Mouse (Mus musculus) midbrain, embryonic 12.5 days (tissue): Measurements from ENCODE around the gene Gm49393. TPM values are rescaled to one million over a fixed set of nuclear protein-coding genes. Genes with fewer than 3 reads are reported as not detected.
"Not testable (repeated sequence)": the region's sequence is repeated elsewhere in the genome, so short reads cannot be mapped to it uniquely, and the experiment has no call there.

Experiments
- ATAC-seq: fragments of 200-750 bp; cut with Nextera tagmentation; 2 replicates; pipeline ENCODE4 v1.8.0; 2017; ENCODE audit warnings: low read depth, moderate TSS enrichment, moderate library complexity; ENCODE audit not compliant: low FRiP score
- H3K27ac ChIP-seq: fragments of 300-500 bp; sonication (generic); replicated peaks from 2 replicates; pipeline ENCODE4 v1.5.1; 2016; ENCODE audit warnings: mild to moderate bottlenecking
- H3K27me3 ChIP-seq: fragments of 300-500 bp; sonication (generic); 2 replicates; pipeline ENCODE4 v1.6.1; 2016; ENCODE audit warnings: mild to moderate bottlenecking
- H3K36me3 ChIP-seq: fragments of 300-500 bp; sonication (generic); 2 replicates; pipeline ENCODE4 v1.6.1; 2016
- H3K4me1 ChIP-seq: fragments of 300-500 bp; sonication (generic); 2 replicates; pipeline ENCODE4 v1.6.1; 2016
- H3K4me2 ChIP-seq: fragments of 300-500 bp; sonication (generic); replicated peaks from 2 replicates; pipeline ENCODE4 v1.6.1; 2016; ENCODE audit warnings: mild to moderate bottlenecking, moderate library complexity
- H3K4me3 ChIP-seq: fragments of 300-500 bp; sonication (generic); 2 replicates; pipeline ENCODE4 v1.5.1; 2016; ENCODE audit warnings: mild to moderate bottlenecking
- H3K9ac ChIP-seq: fragments of 300-500 bp; sonication (generic); replicated peaks from 2 replicates; pipeline ENCODE4 v1.6.1; 2016; ENCODE audit warnings: mild to moderate bottlenecking, moderate library complexity
- H3K9me3 ChIP-seq: fragments of 300-500 bp; sonication (generic); 2 replicates; pipeline ENCODE4 v1.6.1; 2016; ENCODE audit warnings: mild to moderate bottlenecking
- WGBS: fragments of 180-500 bp; shearing (Covaris S2); methylation state at CpG from one replicate; pipeline ENCODE4 v1.1.7; 2016; 5-methylcytosine and 5-hydroxymethylcytosine counted together
- polyA plus RNA-seq: library from polyadenylated mRNA; unstranded; fragments of >200 nt; fragmentation: Nextera tagmentation; extraction: Ambion mirVana; gene quantifications from 2 replicates; pipeline ENCODE4 v1.2.1, GENCODE M21; 2016

Gene Gm49393
- polyA plus RNA-seq: not detected in 2 replicates

DNA sequence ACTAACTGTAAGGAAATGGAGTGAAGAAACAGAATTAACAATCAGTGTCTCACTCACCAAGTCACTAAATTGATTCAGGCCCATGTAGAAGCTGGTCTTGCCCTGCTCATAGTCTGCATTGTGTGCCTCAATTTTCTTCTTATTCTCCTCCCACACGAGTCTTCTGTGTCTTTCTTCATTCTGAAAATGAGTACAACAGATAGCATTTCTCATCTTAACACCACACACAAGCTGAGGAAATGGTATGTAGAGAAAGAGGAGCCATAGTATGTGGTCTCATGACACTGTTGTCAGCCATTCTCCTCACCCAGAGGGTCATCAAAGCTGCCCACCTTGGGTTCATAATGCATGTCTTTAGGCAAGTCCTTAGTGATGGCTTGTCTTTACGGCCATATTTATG lies at the start of gene Gm49393:
Gm49393 (minus strand) TSS at position 101 of the 400 bp plus-strand sequence.
- not testable (repeated sequence) for H3K9me3 ChIP-seq, ATAC-seq, H3K27me3 ChIP-seq, H3K9ac ChIP-seq, H3K27ac ChIP-seq, H3K4me1 ChIP-seq, H3K4me3 ChIP-seq, H3K4me2 ChIP-seq, H3K36me3 ChIP-seq
- WGBS: 70% methylated on average over 2 of the region's 2 CpGs

DNA sequence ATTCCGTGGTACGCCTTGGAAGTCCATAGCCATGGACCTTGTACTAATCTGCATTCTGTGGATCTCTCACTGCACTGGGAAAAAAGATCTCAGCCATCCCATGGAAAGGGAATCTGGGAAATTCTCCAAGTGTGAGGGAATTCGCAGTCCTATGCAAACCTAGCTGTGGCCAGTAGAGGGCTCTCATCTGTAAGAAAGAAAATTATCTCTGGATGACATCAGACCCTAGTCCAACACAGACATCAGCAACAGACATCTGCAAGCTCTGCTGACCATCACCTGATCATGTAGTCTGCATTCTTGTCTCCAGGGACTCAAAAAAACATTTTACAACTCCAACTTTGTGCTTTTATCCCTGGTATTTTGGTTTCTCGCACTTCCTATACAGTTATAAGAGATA lies 36.9 kb upstream of the Gm49393 start:
- H3K4me1 ChIP-seq, H3K27ac ChIP-seq, H3K9me3 ChIP-seq, H3K9ac ChIP-seq, H3K27me3 ChIP-seq, H3K4me2 ChIP-seq, H3K36me3 ChIP-seq, H3K4me3 ChIP-seq, ATAC-seq: not testable (repeated sequence)
- WGBS: 79% methylated on average over 4 of the region's 4 CpGs

DNA sequence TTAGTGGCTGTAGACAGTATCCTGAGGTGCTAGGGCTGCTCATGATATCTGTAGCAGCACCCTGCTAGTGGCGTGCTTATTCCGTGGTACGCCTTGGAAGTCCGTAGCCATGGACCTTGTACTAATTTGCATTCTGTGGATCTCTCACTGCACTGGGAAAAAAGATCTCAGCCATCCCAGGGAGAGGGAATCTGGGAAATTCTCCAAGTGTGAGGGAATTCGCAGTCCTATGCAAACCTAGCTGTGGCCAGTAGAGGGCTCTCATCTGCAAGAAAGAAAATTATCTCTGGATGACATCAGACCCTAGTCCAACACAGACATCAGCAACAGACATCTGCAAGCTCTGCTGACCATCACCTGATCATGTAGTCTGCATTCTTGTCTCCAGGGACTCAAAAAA lies 28.6 kb upstream of the Gm49393 start:
- H3K4me3 ChIP-seq, H3K4me1 ChIP-seq, H3K36me3 ChIP-seq, H3K9ac ChIP-seq, ATAC-seq, H3K4me2 ChIP-seq, H3K27ac ChIP-seq, H3K27me3 ChIP-seq: not testable (repeated sequence)
- 29% methylated on average over 4 of the region's 5 CpGs for WGBS
- H3K9me3 ChIP-seq: peaks cover 23% of the 10 kb centered on the region

DNA sequence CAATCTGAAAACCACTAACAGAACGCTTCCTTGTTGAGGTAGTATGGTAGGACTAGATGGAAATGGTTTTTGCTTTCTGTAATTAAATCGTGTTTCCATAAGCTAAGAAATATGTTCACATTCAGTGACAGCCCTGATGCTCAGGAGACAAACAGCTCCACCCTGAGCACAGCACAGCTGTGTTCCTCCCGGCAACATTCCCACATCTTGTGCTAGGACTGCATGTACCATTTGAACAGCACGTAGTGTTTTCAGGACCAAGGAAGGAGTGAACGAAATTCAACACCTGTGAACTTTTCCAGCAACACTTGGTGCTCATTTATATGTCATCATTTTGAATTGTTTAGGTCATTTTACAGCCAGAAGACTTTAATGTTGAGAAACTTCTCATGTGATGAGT lies 26.3 kb upstream of the Gm49393 start:
- no peak overlapping the region for H3K4me2 ChIP-seq
- WGBS: 67% methylated on average over 5 of the region's 5 CpGs
- no peak overlapping the region for H3K4me3 ChIP-seq
- H3K4me1 ChIP-seq: no peaks in the 10 kb centered on the region
- peaks cover 37% of the 10 kb centered on the region for H3K9me3 ChIP-seq
- no peaks in the 10 kb centered on the region for H3K36me3 ChIP-seq
- no peak for ATAC-seq
- no peak overlapping the region for H3K27ac ChIP-seq
- H3K27me3 ChIP-seq: no peaks in the 10 kb centered on the region
- no peak overlapping the region for H3K9ac ChIP-seq

DNA sequence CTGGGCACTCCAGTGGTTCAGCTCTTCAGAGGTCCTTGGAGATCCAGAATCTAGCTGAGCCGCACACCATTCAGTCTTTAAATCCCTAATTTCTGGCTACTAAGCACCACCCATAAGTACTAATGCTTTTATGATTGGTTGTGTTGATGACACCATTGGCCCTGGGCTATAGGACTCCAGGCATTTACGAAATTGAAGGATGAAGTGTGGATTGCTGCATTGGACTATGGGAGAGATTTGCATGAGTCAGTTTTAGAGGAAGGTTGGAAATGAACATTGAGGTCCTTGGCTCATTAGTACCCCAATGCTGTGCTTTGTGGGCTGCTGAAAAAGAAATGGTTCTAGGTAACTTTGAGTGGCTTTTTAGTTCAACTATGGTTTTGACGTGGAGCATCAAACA lies 6.5 kb upstream of the Gm49393 start, which contains the start of gene Tpbpa:
Tpbpa (minus strand) TSS at position 101 of the 400 bp plus-strand sequence.
- not testable (repeated sequence) for ATAC-seq

DNA sequence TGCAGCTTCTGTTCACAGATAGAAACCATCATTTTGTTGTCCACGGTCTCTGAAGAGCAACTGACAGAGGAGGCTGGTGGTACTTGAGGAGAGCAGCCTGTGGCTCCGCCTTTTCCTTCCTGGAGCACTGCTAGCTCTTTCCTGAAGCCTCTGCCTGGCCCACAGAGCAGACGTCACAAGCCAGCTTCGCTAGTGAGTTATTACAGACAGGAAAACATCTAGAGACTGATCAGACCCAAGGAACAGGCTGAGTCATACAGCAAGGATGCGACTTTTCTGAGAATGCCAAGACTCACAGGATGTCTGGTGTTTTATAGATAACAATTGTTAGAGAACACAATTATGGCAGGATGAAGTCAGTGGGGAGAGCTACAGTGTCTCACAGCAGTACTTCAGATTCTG lies 1.1 kb upstream of the Gm49393 start, which contains the start of the genes Gm49391 and Ctla2a:
Gm49391 (minus strand) TSS at position 72 of the 402 bp plus-strand sequence.
Ctla2a (minus strand) TSS at position 126 of the 402 bp plus-strand sequence.
- ATAC-seq: no peak
- no peaks in the 10 kb centered on the region for H3K4me1 ChIP-seq
- no peak within 1 kb of the TSS for H3K9ac ChIP-seq
- no peaks in the 10 kb centered on the region for H3K36me3 ChIP-seq
- WGBS: 70% methylated on average over 5 of the region's 5 CpGs
- peaks cover 8% of the 10 kb centered on the region; the same call in 1 of the 2 replicates for H3K9me3 ChIP-seq
- no peak within 1 kb of the TSS for H3K4me3 ChIP-seq
- H3K4me2 ChIP-seq: no peak within 1 kb of the TSS
- H3K27me3 ChIP-seq: no peaks in the 10 kb centered on the region
- no peak within 1 kb of the TSS for H3K27ac ChIP-seq

More for the DNA sequence above, 6.5 kb upstream of the Gm49393 start, which contains the start of gene Tpbpa:
- not testable (repeated sequence) for H3K36me3 ChIP-seq, H3K4me3 ChIP-seq, H3K9ac ChIP-seq, H3K4me1 ChIP-seq, H3K4me2 ChIP-seq, H3K27me3 ChIP-seq, H3K27ac ChIP-seq
- peaks cover 21% of the 10 kb centered on the region for H3K9me3 ChIP-seq
- 72% methylated on average over 3 of the region's 3 CpGs for WGBS

DNA sequence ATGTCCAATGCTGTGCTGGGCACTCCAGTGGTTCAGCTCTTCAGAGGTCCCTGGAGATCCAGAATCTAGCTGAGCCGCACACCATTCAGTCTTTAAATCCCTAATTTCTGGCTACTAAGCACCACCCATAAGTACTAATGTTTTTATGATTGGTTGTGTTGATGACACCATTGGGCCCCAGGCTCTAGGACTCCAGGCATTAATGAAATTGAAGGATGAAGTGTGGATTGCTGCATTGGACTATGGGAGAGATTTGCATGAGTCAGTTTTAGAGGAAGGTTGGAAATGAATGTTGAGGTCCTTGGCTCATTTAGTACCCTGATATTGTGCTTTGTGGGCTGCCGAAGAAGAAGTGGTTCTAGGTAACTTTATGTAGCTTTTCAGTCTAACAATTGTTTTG lies 30.6 kb downstream of the Gm49393 start, which contains the start of gene Tpbpb:
Tpbpb (minus strand) TSS at position 101 of the 400 bp plus-strand sequence.
- not testable (repeated sequence) for H3K27me3 ChIP-seq, ATAC-seq, H3K27ac ChIP-seq, H3K36me3 ChIP-seq, H3K4me1 ChIP-seq, H3K9ac ChIP-seq, H3K4me3 ChIP-seq, H3K4me2 ChIP-seq
- H3K9me3 ChIP-seq: 0 out of 2 replicates have a peak, but pooled peaks cover 12% of the 10 kb centered on the region
- whole genome bisulfite sequencing: 83% methylated on average over 2 of the region's 2 CpGs

DNA sequence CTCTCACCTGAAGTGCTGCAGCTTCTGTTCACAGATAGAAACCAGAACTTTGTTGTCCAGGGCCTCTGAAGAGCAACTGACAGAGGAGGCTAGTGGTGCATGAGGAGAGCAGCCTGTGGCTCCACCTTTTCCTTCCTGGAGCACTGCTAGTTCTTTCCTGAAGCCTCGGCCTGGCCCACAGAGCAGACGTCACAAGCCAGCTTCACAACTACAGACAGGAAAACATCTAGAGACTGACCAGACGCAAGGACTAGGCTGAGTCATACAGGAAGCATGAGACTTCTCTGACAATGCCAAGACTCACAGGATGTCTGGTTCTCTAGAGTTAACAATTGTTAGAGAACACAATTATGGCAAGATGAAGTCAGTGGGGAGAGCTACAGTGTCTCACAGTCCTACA lies 38.1 kb downstream of the Gm49393 start, which contains the start of gene Ctla2b:
Ctla2b (minus strand) TSS at position 120 of the 400 bp plus-strand sequence.
- Histone ChIP-seq H3K27ac (no peak within 1 kb of the TSS), H3K4me1 (no peaks in the 10 kb centered on the region), H3K4me3 (no peak within 1 kb of the TSS), H3K9me3 (peaks cover 11% of the 10 kb centered on the region; the same call in 1 of the 2 replicates), H3K36me3 (no peaks in the 10 kb centered on the region), H3K4me2 (no peak within 1 kb of the TSS), H3K27me3 (no peaks in the 10 kb centered on the region), H3K9ac (no peak within 1 kb of the TSS)
- no peak for ATAC-seq
- WGBS: 82% methylated on average over 3 of the region's 3 CpGs

DNA sequence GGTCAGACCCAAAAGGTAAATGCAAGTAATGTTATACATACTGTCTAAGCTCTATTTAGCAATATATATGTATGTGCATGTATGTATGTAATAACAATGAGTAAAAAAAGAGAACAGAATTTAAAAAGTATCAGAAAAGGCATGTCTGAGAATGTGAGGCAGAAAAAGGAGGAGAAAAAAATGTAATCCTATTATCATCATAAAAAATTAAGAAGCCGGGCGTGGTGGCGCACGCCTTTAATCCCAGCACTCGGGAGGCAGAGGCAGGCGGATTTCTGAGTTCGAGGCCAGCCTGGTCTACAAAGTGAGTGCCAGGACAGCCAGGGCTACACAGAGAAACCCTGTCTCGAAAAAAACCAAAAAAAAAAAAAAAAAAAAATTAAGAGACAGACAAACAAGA lies 38.6 kb downstream of the Gm49393 start, which contains the start of gene Gm49392:
Gm49392 (minus strand) TSS at position 101 of the 400 bp plus-strand sequence.
- WGBS: 91% methylated on average over 7 of the region's 8 CpGs

DNA sequence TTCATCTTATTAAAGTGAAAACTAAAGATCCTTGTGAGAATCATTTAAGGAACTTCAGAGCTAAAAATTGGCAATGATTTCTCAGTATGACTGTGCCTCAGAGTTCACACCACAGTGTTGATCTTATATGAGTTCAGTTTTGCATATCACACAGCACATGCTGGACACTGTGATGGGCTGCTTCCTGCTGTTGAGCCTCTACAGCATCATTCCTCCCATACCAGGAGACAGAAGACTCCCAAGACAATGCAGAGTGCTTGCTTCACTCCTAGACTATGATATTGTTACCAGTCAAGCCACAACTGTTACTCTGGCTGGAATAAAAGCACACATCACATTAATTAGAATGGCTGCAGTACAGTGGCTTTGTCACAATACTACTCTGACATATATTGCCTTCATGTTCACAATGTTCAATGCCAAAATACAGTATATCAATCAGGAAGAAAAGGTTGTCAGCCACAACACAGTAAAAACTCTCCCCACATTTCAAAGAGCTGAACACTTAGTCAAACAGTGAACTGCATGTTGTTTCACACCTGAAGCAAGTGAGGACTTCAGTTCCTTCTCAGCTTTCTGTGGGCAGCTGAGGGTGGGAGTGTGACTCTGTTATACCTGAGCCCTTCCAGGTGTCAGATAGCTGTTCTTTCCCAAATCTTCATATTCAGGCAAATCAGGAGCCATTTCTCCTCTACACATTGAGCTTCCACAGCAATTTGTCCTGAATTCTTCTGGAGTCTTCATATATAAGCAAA lies 39.8 kb downstream of the Gm49393 start:
- Histone ChIP-seq H3K4me2 (no peak overlapping the region), H3K9me3 (peaks cover 7% of the 10 kb centered on the region; the same call in 1 of the 2 replicates), H3K27me3 (no peaks in the 10 kb centered on the region), H3K4me3 (no peak overlapping the region), H3K27ac (no peak overlapping the region), H3K9ac (no peak overlapping the region), H3K36me3 (no peaks in the 10 kb centered on the region), H3K4me1 (no peaks in the 10 kb centered on the region)
- no peak for ATAC-seq

More for the DNA sequence above, 38.6 kb downstream of the Gm49393 start, which contains the start of gene Gm49392:
- not testable (repeated sequence) for H3K36me3 ChIP-seq, H3K9me3 ChIP-seq, ATAC-seq, H3K27ac ChIP-seq, H3K9ac ChIP-seq, H3K4me2 ChIP-seq, H3K4me1 ChIP-seq, H3K27me3 ChIP-seq, H3K4me3 ChIP-seq

DNA sequence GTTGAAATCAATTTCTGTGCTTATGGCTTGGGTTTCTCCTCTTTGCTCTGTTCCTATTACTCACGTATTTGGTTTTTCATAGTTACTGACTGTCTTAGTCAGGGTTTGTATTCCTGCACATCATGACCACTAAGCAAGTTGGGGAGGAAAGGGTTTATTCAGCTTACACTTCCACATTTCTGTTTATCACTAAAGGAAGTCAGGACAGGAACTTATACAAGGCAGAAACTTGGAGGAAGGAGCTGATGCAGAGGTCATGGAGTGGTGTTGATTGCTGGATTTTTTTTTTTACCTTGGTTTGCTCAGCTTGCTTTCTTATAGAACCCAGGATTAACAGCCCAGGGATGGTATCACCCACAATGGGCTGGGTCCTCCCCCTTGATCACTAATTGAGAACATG lies 43.1 kb downstream of the Gm49393 start:
- H3K27me3 ChIP-seq: no peaks in the 10 kb centered on the region
- no peak overlapping the region for H3K9ac ChIP-seq
- H3K27ac ChIP-seq: no peak overlapping the region
- no peak overlapping the region for H3K4me3 ChIP-seq
- no peaks in the 10 kb centered on the region for H3K4me1 ChIP-seq
- ATAC-seq: no peak
- 96% methylated on average over 1 of the region's 1 CpGs for WGBS
- no peak overlapping the region for H3K4me2 ChIP-seq
- H3K36me3 ChIP-seq: no peaks in the 10 kb centered on the region
- peaks cover 4% of the 10 kb centered on the region; the same call in 1 of the 2 replicates for H3K9me3 ChIP-seq

DNA sequence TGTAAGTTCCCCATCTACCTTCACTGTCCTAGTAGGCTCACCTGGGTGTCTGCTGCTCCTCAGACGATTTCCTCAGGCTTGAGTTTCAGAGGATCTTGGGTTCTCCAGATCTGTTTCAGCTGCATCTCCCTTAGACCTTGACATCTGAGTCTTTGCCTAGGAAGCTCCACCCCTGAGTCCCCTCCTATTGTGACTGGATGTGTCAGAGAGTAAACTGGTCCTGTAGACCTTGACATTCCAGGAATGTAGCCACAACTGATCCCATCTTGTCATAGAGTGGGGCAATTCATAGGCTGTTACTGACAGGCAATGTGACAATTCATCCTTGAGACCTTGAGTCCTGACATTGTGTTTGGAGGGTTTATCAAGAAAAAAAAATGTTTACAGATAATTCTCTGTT lies 71.1 kb downstream of the Gm49393 start, which contains the start of gene 4930486L24Rik:
4930486L24Rik (minus strand) TSS at position 195 of the 400 bp plus-strand sequence.
- no peak for ATAC-seq

More for the DNA sequence above, 71.1 kb downstream of the Gm49393 start, which contains the start of gene 4930486L24Rik:
- Histone ChIP-seq H3K27ac (no peak within 1 kb of the TSS), H3K36me3 (no peaks in the 10 kb centered on the region), H3K9ac (no peak within 1 kb of the TSS), H3K9me3 (0 out of 2 replicates have a peak, but pooled peaks cover 2% of the 10 kb centered on the region), H3K4me1 (no peaks in the 10 kb centered on the region), H3K27me3 (no peaks in the 10 kb centered on the region), H3K4me3 (no peak within 1 kb of the TSS), H3K4me2 (no peak within 1 kb of the TSS)
- WGBS: 65% methylated on average over 1 of the region's 1 CpGs
